Mouse (Mus musculus) heart, postnatal 0 days (tissue): ENCODE measurements around the gene Dynll1. TPM values are rescaled to one million over a fixed set of nuclear protein-coding genes. Genes with fewer than 3 reads are reported as not detected.

Experiments
- ATAC-seq: fragments of 200-750 bp; cut with Nextera tagmentation; 2 replicates; pipeline ENCODE4 v1.8.0; 2017; ENCODE audit warnings: low read depth, moderate number of reproducible peaks, moderate library complexity; ENCODE audit not compliant: insufficient read depth
- DNase-seq: peaks from one replicate; pipeline ENCODE4 v3.0.0-alpha.2; 2016; ENCODE audit warnings: low spot score
- H3K27ac ChIP-seq: fragments of 300-500 bp; sonication (generic); 2 replicates; pipeline ENCODE4 v1.5.1; 2014; ENCODE audit warnings: low read depth, mild to moderate bottlenecking
- H3K27me3 ChIP-seq: fragments of 300-500 bp; sonication (generic); 2 replicates; pipeline ENCODE4 v1.6.1; 2014; ENCODE audit warnings: low read length, mixed read lengths; ENCODE audit not compliant: control insufficient read depth, insufficient read depth
- H3K36me3 ChIP-seq: fragments of 300-500 bp; sonication (generic); replicated peaks from 2 replicates; pipeline ENCODE4 v1.6.1; 2014; ENCODE audit warnings: low read length, mixed read lengths; ENCODE audit not compliant: control insufficient read depth, insufficient read depth
- H3K4me1 ChIP-seq: fragments of 300-500 bp; sonication (generic); 2 replicates; pipeline ENCODE4 v1.6.1; 2014; ENCODE audit warnings: antibody characterized with exemption; ENCODE audit not compliant: control insufficient read depth, insufficient read depth
- H3K4me2 ChIP-seq: fragments of 300-500 bp; sonication (generic); 2 replicates; pipeline ENCODE4 v1.6.1; 2014; ENCODE audit warnings: low read depth, mild to moderate bottlenecking, low read length, moderate library complexity
- H3K4me3 ChIP-seq: fragments of 300-500 bp; sonication (generic); 2 replicates; pipeline ENCODE4 v1.5.1; 2014; ENCODE audit warnings: low read depth, low read length
- H3K9ac ChIP-seq: fragments of 300-500 bp; sonication (generic); replicated peaks from 2 replicates; pipeline ENCODE4 v1.6.1; 2014; ENCODE audit warnings: low read depth, low read length, mixed read lengths
- H3K9me3 ChIP-seq: fragments of 300-500 bp; sonication (generic); replicated peaks from 2 replicates; pipeline ENCODE4 v1.6.1; 2016; ENCODE audit warnings: low read length; ENCODE audit not compliant: control insufficient read depth
- CTCF ChIP-seq: IDR thresholded peaks from 2 replicates; pipeline ENCODE4 v1.5.1; 2016; ENCODE audit warnings: antibody characterized with exemption, control low read depth, low read depth
- EP300 ChIP-seq: IDR thresholded peaks from 2 replicates; pipeline ENCODE4 v1.6.1; 2016; ENCODE audit warnings: antibody characterized with exemption, low read depth
- WGBS: fragments of 180-500 bp; shearing (Covaris S2); extraction: QIAGEN DNeasy Blood & Tissue Kit; methylation state at CpG from one replicate; pipeline ENCODE4 v1.1.7; 2014; 5-methylcytosine and 5-hydroxymethylcytosine counted together
- polyA plus RNA-seq: library from polyadenylated mRNA; unstranded; fragments of >200 nt; fragmentation: Nextera tagmentation; extraction: Ambion mirVana; gene quantifications from 2 replicates; pipeline ENCODE4 v1.2.1, GENCODE M21; 2015
- total RNA-seq: library from RNA; depleted of rRNA; stranded (reverse); fragments of >200 nt; gene quantifications from 2 replicates; pipeline ENCODE4 v1.2.3, GENCODE M21; 2014; ENCODE audit warnings: low replicate concordance

Dynll1 gene
- total and polyA plus RNA-seq, 2 experiments from 2014 or later, result 224 to 615 TPM

GRCm38 (mm10) chr5:115262502-115263291, 38.1 kb downstream of the Dynll1 start:
- Histone ChIP-seq H3K9ac (no peak overlapping the region), H3K4me3 (no peak overlapping the region), H3K4me2 (no peak overlapping the region), H3K36me3 (peaks cover 29% of the 10 kb centered on the region), H3K27me3 (no peaks in the 10 kb centered on the region), H3K9me3 (no peaks in the 10 kb centered on the region), H3K27ac (no peak overlapping the region), H3K4me1 (peaks cover 18% of the 10 kb centered on the region)
- ATAC-seq (no peak), DNase-seq (no peak)
- TF ChIP-seq EP300 (no peak), CTCF (no peak)
- WGBS, result 84% methylated on average over 14 of the region's 14 CpGs

- no peaks in the 10 kb centered on the region for H3K27me3 ChIP-seq
- ATAC-seq, result no peak
- H3K36me3 ChIP-seq, result peaks cover 37% of the 10 kb centered on the region
- 83% methylated on average over 1 of the region's 1 CpGs for WGBS
- H3K4me3 ChIP-seq, result no peak overlapping the region
- H3K4me1 ChIP-seq, result peaks cover 10% of the 10 kb centered on the region
- no peak overlapping the region for H3K9ac ChIP-seq
- no peak for DNase-seq
- H3K27ac ChIP-seq, result no peak overlapping the region
- H3K4me2 ChIP-seq, result no peak overlapping the region
- H3K9me3 ChIP-seq, result no peaks in the 10 kb centered on the region
- TF ChIP-seq EP300, result no peak
- TF ChIP-seq CTCF, result no peak
These were observed 38.9 kb downstream of the Dynll1 start for GRCm38 (mm10) chr5:115261880-115262279.

- no peak for ATAC-seq
These were observed 39.7 kb downstream of the Dynll1 start for GRCm38 (mm10) chr5:115261141-115261540.

GRCm38 (mm10) chr5:115260356-115260755, 40.4 kb downstream of the Dynll1 start:
- Histone ChIP-seq H3K36me3 (peaks cover 52% of the 10 kb centered on the region), H3K4me3 (no peak overlapping the region), H3K4me1 (no peaks in the 10 kb centered on the region), H3K9me3 (no peaks in the 10 kb centered on the region), H3K27ac (no peak overlapping the region), H3K27me3 (no peaks in the 10 kb centered on the region), H3K9ac (no peak overlapping the region), H3K4me2 (no peak overlapping the region)
- no peak for DNase-seq
- no peak for ATAC-seq
- TF ChIP-seq CTCF (no peak), EP300 (no peak)
- WGBS, result 74% methylated on average over 6 of the region's 6 CpGs

More at GRCm38 (mm10) chr5:115261141-115261540, 39.7 kb downstream of the Dynll1 start:
- no peak for DNase-seq
- no peak for TF ChIP-seq EP300
- no peak for TF ChIP-seq CTCF
- H3K4me3 ChIP-seq, result no peak overlapping the region
- H3K4me2 ChIP-seq, result no peak overlapping the region
- no peaks in the 10 kb centered on the region for H3K9me3 ChIP-seq
- no peaks in the 10 kb centered on the region for H3K27me3 ChIP-seq
- H3K27ac ChIP-seq, result no peak overlapping the region
- H3K4me1 ChIP-seq, result 0 out of 2 replicates have a peak, but pooled peaks cover 4% of the 10 kb centered on the region
- WGBS, result 85% methylated on average over 8 of the region's 8 CpGs
- peaks cover 44% of the 10 kb centered on the region for H3K36me3 ChIP-seq
- no peak overlapping the region for H3K9ac ChIP-seq

- H3K4me2 ChIP-seq, result no peak overlapping the region
- no peak for DNase-seq
- WGBS, result 90% methylated on average over 10 of the region's 10 CpGs
- peaks cover 53% of the 10 kb centered on the region for H3K36me3 ChIP-seq
- TF ChIP-seq EP300 (no peak), CTCF (no peak)
- H3K9me3 ChIP-seq, result no peaks in the 10 kb centered on the region
- no peak for ATAC-seq
- H3K27me3 ChIP-seq, result no peaks in the 10 kb centered on the region
- H3K27ac ChIP-seq, result no peak overlapping the region
- no peaks in the 10 kb centered on the region for H3K4me1 ChIP-seq
- H3K4me3 ChIP-seq, result no peak overlapping the region
- no peak overlapping the region for H3K9ac ChIP-seq
These were observed 43.8 kb downstream of the Dynll1 start for GRCm38 (mm10) chr5:115256909-115257546.
